Mouse (Mus musculus) kidney, adult 2 months (tissue): ENCODE results near the gene Dlx3. TPM values are rescaled to one million over a fixed set of nuclear protein-coding genes. Genes with fewer than 3 reads are reported as not detected.

Source experiments
- DNase-seq: peaks from one replicate; pipeline ENCODE4 v3.0.0; 2021
- H3K27ac ChIP-seq: fragments of 200-500 bp; 2 replicates; pipeline ENCODE4 v1.5.1; 2012; ENCODE audit warnings: low read depth, low read length, control low read depth, inconsistent platforms; ENCODE audit not compliant: insufficient read depth
- H3K27me3 ChIP-seq: fragments of 200-500 bp; replicated peaks from 2 replicates; pipeline ENCODE4 v1.6.1; 2012; ENCODE audit warnings: mild to moderate bottlenecking, moderate library complexity, low read length, inconsistent platforms; ENCODE audit not compliant: control insufficient read depth, insufficient read depth
- H3K36me3 ChIP-seq: fragments of 200-500 bp; 2 replicates; pipeline ENCODE4 v1.6.1; 2012; ENCODE audit warnings: mild to moderate bottlenecking, moderate library complexity, low read length, inconsistent platforms; ENCODE audit not compliant: control insufficient read depth, insufficient read depth
- H3K4me1 ChIP-seq: fragments of 200-500 bp; 2 replicates; pipeline ENCODE4 v1.6.1; 2011; ENCODE audit warnings: low read length; ENCODE audit not compliant: control insufficient read depth, insufficient read depth
- H3K4me3 ChIP-seq: fragments of 200-500 bp; 2 replicates; pipeline ENCODE4 v1.5.1; 2011; ENCODE audit warnings: mild to moderate bottlenecking, low read depth, low read length, control low read depth; ENCODE audit not compliant: insufficient read depth
- CTCF ChIP-seq: fragments of 200-500 bp; conservative IDR thresholded peaks from 2 replicates; pipeline ENCODE4 v1.5.1; 2011; ENCODE audit warnings: low read depth, mild to moderate bottlenecking, control low read depth, low read length, moderate library complexity, mixed read lengths; ENCODE audit not compliant: insufficient read depth, insufficient read length
- POLR2A ChIP-seq: fragments of 200-500 bp; IDR thresholded peaks from one replicate; pipeline ENCODE4 v1.6.1; 2011; ENCODE audit warnings: low read depth, low read length, control low read depth
- WGBS: fragments of 180-500 bp; shearing (Covaris S2); methylation state at CpG from one replicate; pipeline ENCODE4 v1.1.7; 2018; 5-methylcytosine and 5-hydroxymethylcytosine counted together
- polyA plus RNA-seq: library from polyadenylated mRNA; depleted of rRNA; stranded (reverse); fragments of >200 nt; gene quantifications from 2 replicates; pipeline ENCODE4 v1.2.3, GENCODE M21; 2012; rRNA removed

Dlx3 gene
- polyA plus RNA-seq, result 0.05 and 0.10 TPM in 2 replicates

GRCm38 (mm10) chr11:95119990-95120632 lies at the start of gene Dlx3:
Gene Dlx3, plus strand, starts transcription at chr11:95120119.
- Histone ChIP-seq H3K36me3 (no peaks in the 10 kb centered on the region), H3K27me3 (peaks cover 7% of the 10 kb centered on the region; the same call in 1 of the 2 replicates), H3K4me3 (no peak within 1 kb of the TSS), H3K4me1 (no peaks in the 10 kb centered on the region), H3K27ac (no peak within 1 kb of the TSS)
- DNase-seq, result no peak
- no peak for TF ChIP-seq CTCF
- no peak for TF ChIP-seq POLR2A
- 2% methylated on average over 55 of the region's 55 CpGs for WGBS

- WGBS, result 59% methylated on average over 8 of the region's 8 CpGs
- no peak for TF ChIP-seq POLR2A
- no peak for TF ChIP-seq CTCF
- Histone ChIP-seq H3K4me3 (no peak overlapping the region), H3K4me1 (peaks cover 15% of the 10 kb centered on the region), H3K36me3 (no peaks in the 10 kb centered on the region), H3K27ac (no peak overlapping the region), H3K27me3 (no peaks in the 10 kb centered on the region)
- DNase-seq, result no peak
Observed at GRCm38 (mm10) chr11:95070140-95071107, 49.5 kb upstream of the Dlx3 start.

GRCm38 (mm10) chr11:95071266-95071665 lies 48.7 kb upstream of the Dlx3 start:
- Histone ChIP-seq H3K27me3 (no peaks in the 10 kb centered on the region), H3K4me1 (peaks cover 16% of the 10 kb centered on the region), H3K27ac (no peak overlapping the region), H3K4me3 (no peak overlapping the region), H3K36me3 (no peaks in the 10 kb centered on the region)
- WGBS, result 23% methylated on average over 7 of the region's 7 CpGs
- TF ChIP-seq POLR2A (no peak), CTCF (no peak)
- peak; percentile 37 for DNase-seq

- no peaks in the 10 kb centered on the region for H3K27me3 ChIP-seq
- no peak for TF ChIP-seq CTCF
- no peak for TF ChIP-seq POLR2A
- no peak overlapping the region for H3K27ac ChIP-seq
- H3K4me1 ChIP-seq, result peaks cover 16% of the 10 kb centered on the region
- no peak overlapping the region for H3K4me3 ChIP-seq
- WGBS, result 83% methylated on average over 8 of the region's 8 CpGs
- DNase-seq, result no peak
- no peaks in the 10 kb centered on the region for H3K36me3 ChIP-seq
Observed at GRCm38 (mm10) chr11:95072136-95072535, 47.8 kb upstream of the Dlx3 start.

GRCm38 (mm10) chr11:95072804-95073203 lies 47.1 kb upstream of the Dlx3 start:
- peak; percentile 71 for DNase-seq
- Histone ChIP-seq H3K36me3 (no peaks in the 10 kb centered on the region), H3K4me3 (no peak overlapping the region), H3K27me3 (no peaks in the 10 kb centered on the region), H3K4me1 (peaks cover 17% of the 10 kb centered on the region), H3K27ac (no peak overlapping the region)
- 43% methylated on average over 5 of the region's 5 CpGs for WGBS
- no peak for TF ChIP-seq POLR2A

- TF ChIP-seq CTCF, result no peak
- TF ChIP-seq POLR2A, result no peak
- DNase-seq, result no peak
- Histone ChIP-seq H3K4me1 (peaks cover 24% of the 10 kb centered on the region), H3K4me3 (no peak overlapping the region; the same call in 1 of the 2 replicates), H3K27me3 (no peaks in the 10 kb centered on the region), H3K27ac (no peak overlapping the region), H3K36me3 (no peaks in the 10 kb centered on the region)
- WGBS, result 92% methylated on average over 4 of the region's 4 CpGs
Observed at GRCm38 (mm10) chr11:95073835-95074234, 46.1 kb upstream of the Dlx3 start.

- no peaks in the 10 kb centered on the region for H3K36me3 ChIP-seq
- H3K4me3 ChIP-seq, result peak overlapping the region; percentile 84
- no peaks in the 10 kb centered on the region for H3K27me3 ChIP-seq
- DNase-seq, result peak; percentile 67
- WGBS, result 38% methylated on average over 4 of the region's 4 CpGs
- peak overlapping the region; percentile 36 for H3K27ac ChIP-seq
- no peak for TF ChIP-seq POLR2A
- TF ChIP-seq CTCF, result no peak
- peaks cover 30% of the 10 kb centered on the region for H3K4me1 ChIP-seq
Observed at GRCm38 (mm10) chr11:95074694-95075093, 45.2 kb upstream of the Dlx3 start.
